ENCODE assay signal across 8 mouse cellular contexts in the genomic region with DNA sequence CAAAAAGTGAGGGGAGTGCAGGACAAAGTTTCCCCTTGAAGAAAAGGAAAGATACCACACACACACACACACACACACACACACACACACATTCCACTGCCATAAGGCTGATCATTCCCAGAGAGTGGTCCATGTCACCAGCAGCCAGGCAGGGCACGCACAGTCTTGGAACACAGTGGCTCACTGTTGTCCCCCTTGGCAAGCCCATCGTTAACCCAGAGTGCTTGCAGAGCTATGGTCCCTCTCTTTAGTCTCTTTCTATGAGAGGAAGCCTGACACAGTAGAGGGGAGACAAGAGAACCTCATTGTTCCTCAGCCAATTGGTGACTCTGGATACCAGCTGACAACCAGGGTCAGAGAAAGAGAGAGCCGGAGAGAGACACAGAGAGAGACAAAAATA.
DNase-seq lines count a peak whose midpoint lies in the region; ATAC-seq and TF ChIP-seq lines count a peak whose summit lies in the region.

No protein-coding gene starts in this region.

- no peak for TF ChIP-seq EP300 in liver, postnatal 0 days (IDR thresholded peaks at IDR 0.05; ENCODE audit: low read depth)

- H3K27me3 ChIP-seq in heart, embryonic 13.5 days (replicated peaks), result no peaks in the 10 kb centered on the region
- H3K27me3 ChIP-seq in embryonic facial prominence, embryonic 14.5 days (replicated peaks; ENCODE audit: control insufficient read depth, insufficient read depth, low read length), result no peaks in the 10 kb centered on the region
- no peaks in the 10 kb centered on the region for H3K27me3 ChIP-seq in liver, postnatal 0 days (ENCODE audit: insufficient read depth, low read length)

- H3K27ac ChIP-seq in heart, embryonic 13.5 days (replicated peaks), result peak overlapping the region; percentile 68
- peak overlapping the region; percentile 87 for H3K27ac ChIP-seq in embryonic facial prominence, embryonic 14.5 days (replicated peaks; ENCODE audit: low read depth, low read length)
- no peak overlapping the region for H3K27ac ChIP-seq in liver, postnatal 0 days (ENCODE audit: low read depth)

- H3K9me3 ChIP-seq in heart, embryonic 13.5 days, result no peaks in the 10 kb centered on the region
- H3K9me3 ChIP-seq in embryonic facial prominence, embryonic 14.5 days (ENCODE audit: control insufficient read depth, low read length), result no peaks in the 10 kb centered on the region
- H3K9me3 ChIP-seq in liver, postnatal 0 days (ENCODE audit: low read length), result no peaks in the 10 kb centered on the region

- DNase-seq in heart, postnatal 36 days, result no peak
- peak; percentile 65 for DNase-seq in Muller cell, postnatal 12 days (ENCODE audit: inconsistent ontology term)
- no peak for DNase-seq in embryonic facial prominence, embryonic 14.5 days (ENCODE audit: low spot score)
- peak; percentile 52 to 60 for DNase-seq in left cerebral cortex, postnatal 10 days (ENCODE audit: extremely low spot score in 1 of 2, low spot score in 2 of 2)
- DNase-seq in urinary bladder, postnatal 36 days (ENCODE audit: low spot score in 2 of 2), result no peak
- DNase-seq in liver, postnatal 0 days, result no peak

- H3K36me3 ChIP-seq in heart, embryonic 13.5 days, result peaks cover 68% of the 10 kb centered on the region
- peaks cover 9% of the 10 kb centered on the region; the same call in 1 of the 2 replicates for H3K36me3 ChIP-seq in embryonic facial prominence, embryonic 14.5 days (ENCODE audit: control insufficient read depth, insufficient read depth, low read length)
- H3K36me3 ChIP-seq in liver, postnatal 0 days (replicated peaks; ENCODE audit: insufficient read depth, low read length), result 0 out of 2 replicates have a peak, but pooled peaks cover 3% of the 10 kb centered on the region

- peaks cover 92% of the 10 kb centered on the region for H3K4me1 ChIP-seq in heart, embryonic 13.5 days
- peaks cover 27% of the 10 kb centered on the region for H3K4me1 ChIP-seq in embryonic facial prominence, embryonic 14.5 days (ENCODE audit: control insufficient read depth, insufficient read depth, low read length)
- no peaks in the 10 kb centered on the region for H3K4me1 ChIP-seq in liver, postnatal 0 days (ENCODE audit: insufficient read depth)

- peak overlapping the region; percentile 67 for H3K9ac ChIP-seq in heart, embryonic 13.5 days
- H3K9ac ChIP-seq in embryonic facial prominence, embryonic 14.5 days (ENCODE audit: low read depth, low read length), result no peak overlapping the region
- no peak overlapping the region for H3K9ac ChIP-seq in liver, postnatal 0 days (replicated peaks)

- TF ChIP-seq CTCF in liver, postnatal 0 days (IDR thresholded peaks at IDR 0.05; ENCODE audit: low read depth), result no peak

- H3K4me3 ChIP-seq in heart, embryonic 13.5 days, result no peak overlapping the region
- no peak overlapping the region for H3K4me3 ChIP-seq in embryonic facial prominence, embryonic 14.5 days (ENCODE audit: low read depth, low read length)
- H3K4me3 ChIP-seq in liver, postnatal 0 days (ENCODE audit: low read depth, low read length), result no peak overlapping the region

- no peak overlapping the region for H3K4me2 ChIP-seq in heart, embryonic 13.5 days
- H3K4me2 ChIP-seq in embryonic facial prominence, embryonic 14.5 days (ENCODE audit: low read depth, low read length), result no peak overlapping the region
- no peak overlapping the region for H3K4me2 ChIP-seq in liver, postnatal 0 days (ENCODE audit: low read depth, low read length)

- ATAC-seq in heart, embryonic 13.5 days (ENCODE audit: extremely low read depth, insufficient number of reproducible peaks, low FRiP score, low TSS enrichment), result no peak
- 0 out of 2 replicates have a peak, but pooled peaks have one; percentile 19 for ATAC-seq in embryonic facial prominence, embryonic 14.5 days (ENCODE audit: low read depth)
- no peak for ATAC-seq in CD4-positive, CD25-positive, alpha-beta regulatory T cell, adult 4 months
- no peak for ATAC-seq in liver, postnatal 0 days

- intact Hi-C loops in heart, postnatal 36 days (cut with DNase I), result loop anchor here (2.0 kb wide), 1 partner anchor 14 kb away; no protein-coding TSS in a partner anchor
- intact Hi-C loops in left cerebral cortex, postnatal 10 days (cut with DNase I), result no loop called here

- WGBS in heart, embryonic 13.5 days, result 44% methylated on average over 3 of the region's 3 CpGs
- WGBS in embryonic facial prominence, embryonic 14.5 days, result 63% methylated on average over 3 of the region's 3 CpGs
- WGBS in liver, postnatal 0 days (ENCODE audit: insufficient replicate concordance), result 72% methylated on average over 3 of the region's 3 CpGs

Comparison
In these comparisons a context has a peak if more than half of its experiments do, and no peak if none do; other contexts are left out.
1. DNase-seq: peak in Muller cell, postnatal 12 days (single experiment) and left cerebral cortex, postnatal 10 days (2 of 2); none in heart, postnatal 36 days (0 of 2), embryonic facial prominence, embryonic 14.5 days (single experiment), urinary bladder, postnatal 36 days (0 of 2) and liver, postnatal 0 days (single experiment).